Mouse (Mus musculus): ENCODE data around the gene Pde4b.

DNA sequence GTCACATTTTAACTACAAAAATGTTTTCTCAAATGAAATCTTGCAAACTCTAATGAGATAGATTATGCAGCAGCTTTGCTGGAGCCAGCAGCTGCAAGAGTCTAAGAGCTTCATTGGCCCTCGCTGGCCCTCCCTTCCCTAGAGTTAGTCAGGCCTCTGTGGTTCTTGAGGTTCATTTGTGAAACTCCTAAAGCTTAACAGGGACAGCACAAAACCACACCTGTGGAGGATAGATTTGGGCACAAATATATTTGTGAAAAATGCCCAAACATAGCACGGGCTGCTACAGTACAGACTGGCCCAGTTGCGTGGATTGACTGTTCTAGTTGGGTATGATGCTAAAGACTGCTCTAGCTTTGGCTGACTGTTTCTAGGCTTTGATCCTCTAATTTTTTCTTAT is 32.1 kb downstream of the Pde4b start:
- TF ChIP-seq POLR2A (IDR thresholded peaks at IDR 0.05; ENCODE audit: borderline replicate concordance, control insufficient read depth, low read depth, low read length) (no peak), CTCF (IDR thresholded peaks at IDR 0.05; ENCODE audit: control insufficient read depth, insufficient read depth, low read length) (no peak)
